Mouse (Mus musculus) erythroid progenitor cell, adult 5-6 weeks (primary cell): ENCODE data around the gene Zfp114. TPM values are rescaled to one million over a fixed set of nuclear protein-coding genes. Genes with fewer than 3 reads are reported as not detected.

Experiments used
- total RNA-seq, 2 experiments: library from RNA; stranded (forward) in 1 of 2; stranded (reverse) in 1 of 2; fragments of 150-400 nt in 1 of 2; fragments of 186-747, 209-891 nt in 1 of 2; gene quantifications; 2 replicates each; pipeline versions ENCODE4 v1.2.3 to v1.2.4; 2015 to 2017; ENCODE audit warnings: low replicate concordance in 2 of 2

Gene Zfp114
- total RNA-seq, 2 experiments from 2014 or later = 0.42 TPM; not detected in 1

Other genes starting within 250 kb of the Zfp114 start
- gene Vmn1r179, start 248.1 kb upstream of the Zfp114 start, total RNA-seq (2015; ENCODE audit: low replicate concordance) = not detected in 2 replicates
- gene Vmn1r179, start 248.1 kb upstream of the Zfp114 start, total RNA-seq (2017; ENCODE audit: low replicate concordance) = not detected in 2 replicates
- gene Vmn1r180, start 224.4 kb upstream of the Zfp114 start, total RNA-seq (2015; ENCODE audit: low replicate concordance) = not detected in 2 replicates
- not detected in 2 replicates for gene Vmn1r180, start 224.4 kb upstream of the Zfp114 start, total RNA-seq (2017; ENCODE audit: low replicate concordance)
- gene Vmn1r181, start 200.4 kb upstream of the Zfp114 start, total RNA-seq (2015; ENCODE audit: low replicate concordance) = not detected in 2 replicates
- gene Vmn1r181, start 200.4 kb upstream of the Zfp114 start, total RNA-seq (2017; ENCODE audit: low replicate concordance) = not detected in 2 replicates
- gene V1rd19, start 173.4 kb upstream of the Zfp114 start, total RNA-seq (2015; ENCODE audit: low replicate concordance) = not detected in 2 replicates
- not detected in 2 replicates for gene V1rd19, start 173.4 kb upstream of the Zfp114 start, total RNA-seq (2017; ENCODE audit: low replicate concordance)
- not detected in 2 replicates for gene Vmn1r183, start 121.8 kb upstream of the Zfp114 start, total RNA-seq (2015; ENCODE audit: low replicate concordance)
- gene Vmn1r183, start 121.8 kb upstream of the Zfp114 start, total RNA-seq (2017; ENCODE audit: low replicate concordance) = not detected in 2 replicates
- 16.6 and 25.2 TPM in 2 replicates for gene Zfp180, start 93.1 kb upstream of the Zfp114 start, total RNA-seq (2015; ENCODE audit: low replicate concordance)
- gene Zfp180, start 93.1 kb upstream of the Zfp114 start, total RNA-seq (2017; ENCODE audit: low replicate concordance) = 19.4 and 20.3 TPM in 2 replicates
- gene Zfp112, start 62.7 kb upstream of the Zfp114 start, total RNA-seq (2015; ENCODE audit: low replicate concordance) = 3.2 and 4.2 TPM in 2 replicates
- 1.3 and 2.3 TPM in 2 replicates for gene Zfp112, start 62.7 kb upstream of the Zfp114 start, total RNA-seq (2017; ENCODE audit: low replicate concordance)
- gene Zfp235, start 40.9 kb upstream of the Zfp114 start, total RNA-seq (2015; ENCODE audit: low replicate concordance) = 5.4 TPM in 1 of 2 replicates, not detected in the other
- gene Zfp235, start 40.9 kb upstream of the Zfp114 start, total RNA-seq (2017; ENCODE audit: low replicate concordance) = not detected in 2 replicates
- gene Zfp111, start 36.4 kb downstream of the Zfp114 start, total RNA-seq (2015; ENCODE audit: low replicate concordance) = 0.72 and 4.2 TPM in 2 replicates
- 0.51 and 1.1 TPM in 2 replicates for gene Zfp111, start 36.4 kb downstream of the Zfp114 start, total RNA-seq (2017; ENCODE audit: low replicate concordance)
- gene Zfp109, start 62.5 kb downstream of the Zfp114 start, total RNA-seq (2015; ENCODE audit: low replicate concordance) = 1.3 TPM in 1 of 2 replicates, not detected in the other
- gene Zfp109, start 62.5 kb downstream of the Zfp114 start, total RNA-seq (2017; ENCODE audit: low replicate concordance) = 1.3 TPM in 1 of 2 replicates, not detected in the other
- gene Zfp108, start 79.7 kb downstream of the Zfp114 start, total RNA-seq (2015; ENCODE audit: low replicate concordance) = not detected in 2 replicates
- gene Zfp108, start 79.7 kb downstream of the Zfp114 start, total RNA-seq (2017; ENCODE audit: low replicate concordance) = not detected in 2 replicates
- not detected in 2 replicates for gene Zfp93, start 95.4 kb downstream of the Zfp114 start, total RNA-seq (2015; ENCODE audit: low replicate concordance)
- gene Zfp93, start 95.4 kb downstream of the Zfp114 start, total RNA-seq (2017; ENCODE audit: low replicate concordance) = 0.39 and 0.83 TPM in 2 replicates
- 1.1 and 2.5 TPM in 2 replicates for gene Zfp61, start 126.2 kb downstream of the Zfp114 start, total RNA-seq (2015; ENCODE audit: low replicate concordance)
- gene Zfp61, start 126.2 kb downstream of the Zfp114 start, total RNA-seq (2017; ENCODE audit: low replicate concordance) = 1.8 TPM in 1 of 2 replicates, not detected in the other
- gene Zfp94, start 141.6 kb downstream of the Zfp114 start, total RNA-seq (2015; ENCODE audit: low replicate concordance) = 0.72 TPM in 1 of 2 replicates, not detected in the other
- 0.39 TPM in 1 of 2 replicates, not detected in the other for gene Zfp94, start 141.6 kb downstream of the Zfp114 start, total RNA-seq (2017; ENCODE audit: low replicate concordance)
- gene Tescl, start 158.9 kb downstream of the Zfp114 start, total RNA-seq (2015; ENCODE audit: low replicate concordance) = not detected in 2 replicates
- not detected in 2 replicates for gene Tescl, start 158.9 kb downstream of the Zfp114 start, total RNA-seq (2017; ENCODE audit: low replicate concordance)
- not detected in 2 replicates for gene Lypd5, start 174.1 kb downstream of the Zfp114 start, total RNA-seq (2015; ENCODE audit: low replicate concordance)
- not detected in 2 replicates for gene Lypd5, start 174.1 kb downstream of the Zfp114 start, total RNA-seq (2017; ENCODE audit: low replicate concordance)
- gene Kcnn4, start 195.2 kb downstream of the Zfp114 start, total RNA-seq (2015; ENCODE audit: low replicate concordance) = 237 and 287 TPM in 2 replicates
- 417 and 443 TPM in 2 replicates for gene Kcnn4, start 195.2 kb downstream of the Zfp114 start, total RNA-seq (2017; ENCODE audit: low replicate concordance)
- gene Smg9, start 224.6 kb downstream of the Zfp114 start, total RNA-seq (2015; ENCODE audit: low replicate concordance) = 33.9 and 52.0 TPM in 2 replicates
- 25.2 and 42.7 TPM in 2 replicates for gene Smg9, start 224.6 kb downstream of the Zfp114 start, total RNA-seq (2017; ENCODE audit: low replicate concordance)